Mouse (Mus musculus) intestine, postnatal 0 days (tissue): ENCODE results near the gene Tmem151b. TPM values are rescaled to one million over a fixed set of nuclear protein-coding genes. Genes with fewer than 3 reads are reported as not detected.

Source experiments
- ATAC-seq: fragments of 200-750 bp; cut with Nextera tagmentation; 2 replicates; pipeline ENCODE4 v1.8.0; 2017; ENCODE audit warnings: mild to moderate bottlenecking, moderate TSS enrichment, moderate library complexity
- H3K27ac ChIP-seq: fragments of 300-500 bp; sonication (generic); 2 replicates; pipeline ENCODE4 v1.5.1; 2014; ENCODE audit warnings: mild to moderate bottlenecking, low read depth, low read length, moderate library complexity
- H3K27me3 ChIP-seq: fragments of 300-500 bp; sonication (generic); replicated peaks from 2 replicates; pipeline ENCODE4 v1.6.1; 2014; ENCODE audit warnings: low read length, mixed read lengths; ENCODE audit not compliant: control insufficient read depth, insufficient read depth
- H3K36me3 ChIP-seq: fragments of 300-500 bp; sonication (generic); 2 replicates; pipeline ENCODE4 v1.6.1; 2014; ENCODE audit warnings: mild to moderate bottlenecking, moderate library complexity; ENCODE audit not compliant: control insufficient read depth, insufficient read depth
- H3K4me1 ChIP-seq: fragments of 300-500 bp; sonication (generic); replicated peaks from 2 replicates; pipeline ENCODE4 v1.6.1; 2014; ENCODE audit warnings: antibody characterized with exemption, low read length, mixed read lengths; ENCODE audit not compliant: control insufficient read depth, insufficient read depth
- H3K4me2 ChIP-seq: fragments of 300-500 bp; sonication (generic); replicated peaks from 2 replicates; pipeline ENCODE4 v1.6.1; 2014; ENCODE audit warnings: low read depth, mild to moderate bottlenecking, moderate library complexity
- H3K4me3 ChIP-seq: fragments of 300-500 bp; sonication (generic); 2 replicates; pipeline ENCODE4 v1.5.1; 2014; ENCODE audit warnings: low read depth, low read length
- H3K9ac ChIP-seq: fragments of 300-500 bp; sonication (generic); 2 replicates; pipeline ENCODE4 v1.6.1; 2014; ENCODE audit warnings: mild to moderate bottlenecking, low read depth, low read length
- H3K9me3 ChIP-seq: fragments of 300-500 bp; sonication (generic); 2 replicates; pipeline ENCODE4 v1.6.1; 2016; ENCODE audit warnings: mixed run types; ENCODE audit not compliant: control insufficient read depth
- CTCF ChIP-seq: sonication (generic); IDR thresholded peaks from 2 replicates; pipeline ENCODE4 v1.5.1; 2016; ENCODE audit warnings: low read depth, mild to moderate bottlenecking, control low read depth, antibody characterized with exemption, moderate library complexity
- WGBS: fragments of 180-500 bp; shearing (Covaris S2); extraction: QIAGEN DNeasy Blood & Tissue Kit; methylation state at CpG from one replicate; pipeline ENCODE4 v1.1.7; 2014; 5-methylcytosine and 5-hydroxymethylcytosine counted together
- polyA plus RNA-seq: library from polyadenylated mRNA; unstranded; fragments of >200 nt; fragmentation: Nextera tagmentation; extraction: Ambion mirVana; gene quantifications from 2 replicates; pipeline ENCODE4 v1.2.1, GENCODE M21; 2015

Gene Tmem151b
- polyA plus RNA-seq, 1 experiment from 2014 or later: 0.68 TPM

- H3K4me2 ChIP-seq: peak overlapping the region; percentile 25; the same call in 1 of the 2 replicates
- peak; percentile 34 for ATAC-seq
- WGBS: 32% methylated on average over 14 of the region's 14 CpGs
Measured at GRCm38 (mm10) chr17:45584939-45585678, 35.6 kb upstream of the Tmem151b start.

GRCm38 (mm10) chr17:45584096-45584896 lies 34.8 kb upstream of the Tmem151b start:
- H3K4me3 ChIP-seq: no peak overlapping the region
- peak overlapping the region; percentile 25; the same call in 1 of the 2 replicates for H3K4me2 ChIP-seq
- H3K36me3 ChIP-seq: peaks cover 19% of the 10 kb centered on the region; the same call in 1 of the 2 replicates
- no peak for TF ChIP-seq CTCF
- H3K27me3 ChIP-seq: no peaks in the 10 kb centered on the region
- peak overlapping the region; percentile 68 for H3K27ac ChIP-seq
- H3K4me1 ChIP-seq: no peaks in the 10 kb centered on the region
- no peaks in the 10 kb centered on the region for H3K9me3 ChIP-seq
- H3K9ac ChIP-seq: no peak overlapping the region
- WGBS: 55% methylated on average over 12 of the region's 12 CpGs
- ATAC-seq: peak; percentile 25; the same call in 1 of the 2 replicates

More at GRCm38 (mm10) chr17:45584939-45585678, 35.6 kb upstream of the Tmem151b start:
- H3K27me3 ChIP-seq: no peaks in the 10 kb centered on the region
- peak; percentile 92 for TF ChIP-seq CTCF
- H3K4me1 ChIP-seq: no peaks in the 10 kb centered on the region
- no peak overlapping the region for H3K4me3 ChIP-seq
- no peak overlapping the region for H3K9ac ChIP-seq
- H3K36me3 ChIP-seq: peaks cover 27% of the 10 kb centered on the region; the same call in 1 of the 2 replicates
- H3K9me3 ChIP-seq: no peaks in the 10 kb centered on the region
- peak overlapping the region; percentile 68 for H3K27ac ChIP-seq

DNA sequence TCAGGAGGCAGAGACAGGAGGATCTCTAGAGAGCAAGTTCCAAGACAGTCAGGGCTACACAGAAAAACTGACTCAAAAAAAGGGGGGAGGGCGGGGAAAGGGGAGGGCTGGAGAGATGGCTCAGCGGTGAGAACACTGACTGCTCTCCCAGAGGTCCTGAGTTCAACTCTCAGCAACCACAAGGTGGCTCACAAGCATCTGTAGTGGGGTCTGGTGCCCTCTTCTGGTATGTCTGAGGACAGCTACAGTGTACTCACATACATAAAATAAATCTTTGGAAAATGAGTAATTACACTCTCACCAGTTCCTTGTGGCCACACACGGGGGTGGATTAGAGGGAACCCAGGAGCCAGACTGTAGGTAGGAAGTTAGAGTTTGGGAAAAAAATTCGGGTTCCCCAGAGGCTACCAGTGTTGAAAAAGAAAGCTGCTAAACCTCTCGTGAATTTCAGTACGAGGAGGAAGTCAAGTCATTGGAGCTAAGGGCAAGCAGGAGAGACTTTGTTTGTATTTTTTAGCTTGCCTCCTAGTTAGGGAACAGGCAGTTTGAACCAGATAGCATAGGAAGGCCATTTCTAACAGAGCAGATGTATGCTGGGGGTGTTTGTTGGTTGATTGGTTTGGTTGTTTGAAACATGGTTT lies 33.4 kb upstream of the Tmem151b start:
- Histone ChIP-seq H3K9me3 (no peaks in the 10 kb centered on the region), H3K27me3 (no peaks in the 10 kb centered on the region), H3K9ac (no peak overlapping the region), H3K36me3 (peaks cover 7% of the 10 kb centered on the region; the same call in 1 of the 2 replicates), H3K4me2 (no peak overlapping the region), H3K4me1 (no peaks in the 10 kb centered on the region), H3K4me3 (no peak overlapping the region), H3K27ac (no peak overlapping the region)
- no peak for ATAC-seq
- TF ChIP-seq CTCF: peak; percentile 81
- WGBS: 58% methylated on average over 6 of the region's 6 CpGs

GRCm38 (mm10) chr17:45582188-45582587 lies 32.7 kb upstream of the Tmem151b start:
- Histone ChIP-seq H3K4me3 (no peak overlapping the region), H3K4me2 (no peak overlapping the region), H3K27ac (no peak overlapping the region), H3K4me1 (no peaks in the 10 kb centered on the region), H3K9me3 (no peaks in the 10 kb centered on the region), H3K36me3 (peaks cover 5% of the 10 kb centered on the region; the same call in 1 of the 2 replicates), H3K27me3 (no peaks in the 10 kb centered on the region), H3K9ac (no peak overlapping the region)
- ATAC-seq: no peak
- WGBS: 85% methylated on average over 6 of the region's 6 CpGs
- no peak for TF ChIP-seq CTCF

- no peak overlapping the region for H3K4me2 ChIP-seq
- 1% methylated on average over 2 of the region's 2 CpGs for WGBS
Measured at GRCm38 (mm10) chr17:45581567-45581983, 32.1 kb upstream of the Tmem151b start.

More at GRCm38 (mm10) chr17:45581567-45581983, 32.1 kb upstream of the Tmem151b start:
- no peak overlapping the region for H3K9ac ChIP-seq
- peak; percentile 95 for TF ChIP-seq CTCF
- no peaks in the 10 kb centered on the region for H3K36me3 ChIP-seq
- peak; percentile 12; the same call in 1 of the 2 replicates for ATAC-seq
- H3K27ac ChIP-seq: no peak overlapping the region
- no peak overlapping the region for H3K4me3 ChIP-seq
- no peaks in the 10 kb centered on the region for H3K27me3 ChIP-seq
- H3K4me1 ChIP-seq: no peaks in the 10 kb centered on the region
- H3K9me3 ChIP-seq: no peaks in the 10 kb centered on the region
